Mouse (Mus musculus): Measurements from ENCODE around the gene Etv1. TPM values are rescaled to one million over a fixed set of nuclear protein-coding genes. Genes with fewer than 3 reads are reported as not detected.

Etv1 gene
- polyA plus RNA-seq, 1 experiment from 2014 or later = 22.0 TPM

DNA sequence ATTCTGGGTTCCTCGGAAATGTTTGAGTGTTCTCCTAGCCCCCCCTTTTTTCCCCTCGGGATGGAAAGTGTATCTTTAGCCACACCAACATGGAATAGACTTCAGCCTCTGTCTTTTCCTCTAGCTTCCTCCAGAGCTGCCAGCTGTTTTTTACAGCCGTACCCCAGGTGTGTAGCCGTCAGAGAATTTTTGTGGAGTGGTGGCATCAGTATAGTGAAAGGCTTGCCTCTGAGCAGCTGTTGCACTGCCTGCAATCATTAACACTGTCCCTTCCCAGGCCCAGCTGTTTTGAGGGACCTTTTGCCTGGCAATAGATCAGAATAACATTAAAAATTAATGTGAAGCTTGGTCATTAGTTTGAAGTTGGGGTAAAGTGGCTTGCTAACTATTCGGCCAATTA lies 70.8 kb downstream of the Etv1 start:
- ATAC-seq (no peak), DNase-seq (ENCODE audit: low spot score) (no peak)
- TF ChIP-seq CTCF (IDR thresholded peaks at IDR 0.05) = no peak
- TF ChIP-seq EP300 (IDR thresholded peaks at IDR 0.05) = no peak
- H3K27ac ChIP-seq (ENCODE audit: low read length) = no peak overlapping the region
- H3K36me3 ChIP-seq (ENCODE audit: insufficient read depth, low read length) = no peaks in the 10 kb centered on the region
- H3K4me1 ChIP-seq (ENCODE audit: insufficient read depth, low read depth, low read length) = no peaks in the 10 kb centered on the region
- 73% methylated on average over 5 of the region's 5 CpGs for WGBS
- H3K9ac ChIP-seq (replicated peaks; ENCODE audit: low read depth) = no peak overlapping the region
- H3K4me2 ChIP-seq (replicated peaks; ENCODE audit: low read depth, low read length) = no peak overlapping the region
- no peaks in the 10 kb centered on the region for H3K9me3 ChIP-seq (ENCODE audit: low read length)
- H3K27me3 ChIP-seq (replicated peaks; ENCODE audit: insufficient read depth, low read length) = no peaks in the 10 kb centered on the region
- H3K4me3 ChIP-seq (ENCODE audit: low read depth, low read length) = no peak overlapping the region

DNA sequence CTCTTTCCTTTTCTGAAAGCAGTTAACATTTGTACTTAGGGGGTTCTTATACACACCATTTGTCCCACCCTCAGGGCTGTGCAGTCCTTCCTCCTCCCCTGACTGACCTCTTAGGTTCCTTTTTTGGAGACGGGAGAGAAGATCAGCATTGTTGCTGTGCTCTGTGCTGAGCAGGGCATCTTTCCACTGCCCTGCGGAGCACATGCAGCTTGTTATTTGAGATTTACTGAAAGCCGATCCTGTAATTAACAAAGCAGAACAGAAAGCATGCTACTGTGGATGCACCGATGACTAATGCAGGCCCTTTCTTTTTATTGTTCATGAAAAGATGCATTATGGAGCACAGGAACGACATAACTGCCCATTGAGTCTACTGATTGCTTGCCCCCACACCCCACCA lies 75.1 kb downstream of the Etv1 start:
- no peak for ATAC-seq
- H3K9me3 ChIP-seq (ENCODE audit: low read length) = no peaks in the 10 kb centered on the region
- no peak overlapping the region for H3K4me2 ChIP-seq (replicated peaks; ENCODE audit: low read depth, low read length)
- no peaks in the 10 kb centered on the region for H3K36me3 ChIP-seq (ENCODE audit: insufficient read depth, low read length)
- no peaks in the 10 kb centered on the region for H3K4me1 ChIP-seq (ENCODE audit: insufficient read depth, low read depth, low read length)
- H3K9ac ChIP-seq (replicated peaks; ENCODE audit: low read depth) = no peak overlapping the region
- TF ChIP-seq CTCF (IDR thresholded peaks at IDR 0.05) (no peak), EP300 (IDR thresholded peaks at IDR 0.05) (no peak)
- no peak overlapping the region for H3K4me3 ChIP-seq (ENCODE audit: low read depth, low read length)
- 75% methylated on average over 5 of the region's 5 CpGs for WGBS
- no peak overlapping the region for H3K27ac ChIP-seq (ENCODE audit: low read length)
- no peak for DNase-seq (ENCODE audit: low spot score)
- no peaks in the 10 kb centered on the region for H3K27me3 ChIP-seq (replicated peaks; ENCODE audit: insufficient read depth, low read length)

DNA sequence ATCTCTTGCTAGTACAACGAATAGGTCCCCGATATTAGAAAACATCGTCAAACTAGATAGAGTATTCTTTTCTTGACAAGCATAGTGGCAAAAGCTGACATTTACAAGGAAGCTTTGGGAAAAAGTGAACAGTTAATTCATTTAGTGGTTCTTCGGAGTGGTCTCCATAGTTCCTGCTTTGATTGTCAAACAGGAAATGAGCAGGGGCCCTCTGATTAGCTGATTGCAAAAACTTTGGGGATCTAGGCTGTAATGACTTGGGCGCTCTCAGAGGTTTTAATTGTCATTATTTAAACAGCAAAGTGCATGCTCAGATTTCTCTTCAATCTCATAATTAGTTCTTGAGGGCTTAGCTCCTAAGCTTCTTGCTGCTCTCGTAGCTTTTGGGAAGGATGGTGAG lies 75.6 kb downstream of the Etv1 start:
- H3K9me3 ChIP-seq (ENCODE audit: low read length) = no peaks in the 10 kb centered on the region
- H3K9ac ChIP-seq (replicated peaks; ENCODE audit: low read depth) = no peak overlapping the region
- H3K36me3 ChIP-seq (ENCODE audit: insufficient read depth, low read length) = no peaks in the 10 kb centered on the region
- no peak for DNase-seq (ENCODE audit: low spot score)
- no peak overlapping the region for H3K4me2 ChIP-seq (replicated peaks; ENCODE audit: low read depth, low read length)
- 84% methylated on average over 6 of the region's 6 CpGs for WGBS
- no peaks in the 10 kb centered on the region for H3K4me1 ChIP-seq (ENCODE audit: insufficient read depth, low read depth, low read length)
- H3K27ac ChIP-seq (ENCODE audit: low read length) = no peak overlapping the region
- no peak overlapping the region for H3K4me3 ChIP-seq (ENCODE audit: low read depth, low read length)
- no peak for ATAC-seq
- TF ChIP-seq EP300 (IDR thresholded peaks at IDR 0.05) (no peak), CTCF (IDR thresholded peaks at IDR 0.05) (no peak)
- no peaks in the 10 kb centered on the region for H3K27me3 ChIP-seq (replicated peaks; ENCODE audit: insufficient read depth, low read length)

DNA sequence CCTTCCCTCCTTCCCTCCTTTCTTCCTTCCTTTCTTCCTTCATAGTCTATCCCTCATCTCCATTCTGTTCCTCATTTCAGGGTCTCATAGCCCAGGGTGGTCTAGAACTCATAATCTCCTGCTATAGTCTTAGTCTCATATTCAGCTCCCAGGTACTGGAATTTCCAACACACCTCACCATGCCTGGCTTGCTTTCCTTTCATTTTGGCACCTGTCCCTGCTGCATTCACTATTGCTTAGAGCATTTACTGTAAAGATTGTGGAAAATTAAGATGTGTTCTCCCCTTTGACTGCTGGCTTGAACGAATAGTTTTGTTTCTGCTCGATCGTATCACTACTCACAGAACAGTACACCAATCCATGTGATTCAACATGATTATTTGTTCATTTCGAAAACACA lies 80.5 kb downstream of the Etv1 start:
- H3K36me3 ChIP-seq (ENCODE audit: insufficient read depth, low read length) = no peaks in the 10 kb centered on the region
- no peak for DNase-seq (ENCODE audit: low spot score)
- no peak overlapping the region for H3K9ac ChIP-seq (replicated peaks; ENCODE audit: low read depth)
- no peaks in the 10 kb centered on the region for H3K27me3 ChIP-seq (replicated peaks; ENCODE audit: insufficient read depth, low read length)
- H3K27ac ChIP-seq (ENCODE audit: low read length) = no peak overlapping the region
- no peaks in the 10 kb centered on the region for H3K9me3 ChIP-seq (ENCODE audit: low read length)
- no peak overlapping the region for H3K4me3 ChIP-seq (ENCODE audit: low read depth, low read length)
- H3K4me1 ChIP-seq (ENCODE audit: insufficient read depth, low read depth, low read length) = no peaks in the 10 kb centered on the region
- no peak overlapping the region for H3K4me2 ChIP-seq (replicated peaks; ENCODE audit: low read depth, low read length)
- TF ChIP-seq CTCF (IDR thresholded peaks at IDR 0.05) (no peak), EP300 (IDR thresholded peaks at IDR 0.05) (no peak)
- 83% methylated on average over 4 of the region's 4 CpGs for WGBS
- ATAC-seq = no peak

DNA sequence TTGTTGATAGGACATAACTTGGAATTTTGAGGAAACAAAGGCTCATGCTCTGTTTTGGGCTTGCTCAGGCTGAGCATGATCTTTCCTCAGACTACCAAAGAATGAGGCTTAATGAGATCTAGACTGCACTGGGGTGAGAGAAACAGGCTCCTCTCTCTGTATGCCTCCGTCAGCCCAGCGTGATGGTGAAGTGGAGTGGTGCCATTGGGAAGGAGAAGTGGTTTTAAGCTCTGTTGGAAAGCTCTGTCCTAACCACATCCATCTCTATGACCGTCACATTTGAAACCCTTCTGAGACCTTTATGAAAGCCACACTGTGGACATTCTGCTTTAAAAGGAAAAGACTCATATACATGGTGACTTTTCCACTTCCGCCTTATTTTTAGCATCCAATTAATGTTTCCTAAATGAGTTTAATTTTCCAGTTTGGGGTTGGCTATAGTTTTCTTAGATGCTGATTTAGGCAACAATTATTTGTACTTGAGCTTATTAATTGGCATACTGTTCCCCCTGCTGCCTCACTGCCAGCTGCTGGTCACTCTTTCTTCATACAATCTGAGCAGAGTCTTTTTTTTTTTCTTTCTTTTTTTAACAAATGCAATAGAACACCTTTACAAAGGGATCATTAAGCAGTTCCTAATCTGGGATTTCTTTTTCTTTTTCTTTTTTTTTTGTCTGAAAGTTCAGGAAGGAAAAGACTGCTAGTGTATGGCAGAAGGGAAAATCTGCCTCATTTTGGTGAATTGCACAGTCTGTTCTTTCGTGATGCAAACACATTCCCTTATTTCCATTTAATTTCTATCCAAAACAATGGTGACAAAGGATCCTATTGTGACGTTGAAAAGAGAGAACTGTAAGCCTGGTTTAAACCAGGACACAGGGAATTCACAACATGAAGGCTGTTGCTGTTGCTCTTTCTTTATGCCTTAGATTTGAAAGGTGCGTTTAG lies 81.3 kb downstream of the Etv1 start:
- ATAC-seq = no peak
- no peaks in the 10 kb centered on the region for H3K4me1 ChIP-seq (ENCODE audit: insufficient read depth, low read depth, low read length)
- H3K36me3 ChIP-seq (ENCODE audit: insufficient read depth, low read length) = no peaks in the 10 kb centered on the region
- H3K9ac ChIP-seq (replicated peaks; ENCODE audit: low read depth) = no peak overlapping the region
- no peaks in the 10 kb centered on the region for H3K9me3 ChIP-seq (ENCODE audit: low read length)
- no peak overlapping the region for H3K4me3 ChIP-seq (ENCODE audit: low read depth, low read length)
- H3K4me2 ChIP-seq (replicated peaks; ENCODE audit: low read depth, low read length) = no peak overlapping the region
- 77% methylated on average over 7 of the region's 7 CpGs for WGBS
- TF ChIP-seq EP300 (IDR thresholded peaks at IDR 0.05) (no peak), CTCF (IDR thresholded peaks at IDR 0.05) (no peak)
- no peaks in the 10 kb centered on the region for H3K27me3 ChIP-seq (replicated peaks; ENCODE audit: insufficient read depth, low read length)
- no peak overlapping the region for H3K27ac ChIP-seq (ENCODE audit: low read length)
- no peak for DNase-seq (ENCODE audit: low spot score)

- TF ChIP-seq EP300 (IDR thresholded peaks at IDR 0.05) = no peak
- TF ChIP-seq CTCF (IDR thresholded peaks at IDR 0.05) = no peak
- Histone ChIP-seq H3K36me3 (ENCODE audit: insufficient read depth, low read length) (no peaks in the 10 kb centered on the region), H3K27me3 (replicated peaks; ENCODE audit: insufficient read depth, low read length) (no peaks in the 10 kb centered on the region), H3K9ac (replicated peaks; ENCODE audit: low read depth) (no peak overlapping the region), H3K4me3 (ENCODE audit: low read depth, low read length) (no peak overlapping the region), H3K9me3 (ENCODE audit: low read length) (no peaks in the 10 kb centered on the region), H3K4me2 (replicated peaks; ENCODE audit: low read depth, low read length) (no peak overlapping the region), H3K27ac (ENCODE audit: low read length) (no peak overlapping the region), H3K4me1 (ENCODE audit: insufficient read depth, low read depth, low read length) (no peaks in the 10 kb centered on the region)
- 47% methylated on average over 4 of the region's 4 CpGs for WGBS
- DNase-seq (ENCODE audit: low spot score) (peak; percentile 19), ATAC-seq (no peak)
Measured at GRCm38 (mm10) chr12:38863395-38863794, 84.2 kb downstream of the Etv1 start.

Measured in lung, postnatal 0 days (tissue).